Mouse (Mus musculus): ENCODE results near the gene Prune2. TPM values are rescaled to one million over a fixed set of nuclear protein-coding genes. Genes with fewer than 3 reads are reported as not detected.

Gene Prune2
- polyA plus RNA-seq, 1 experiment = 37.2 TPM

- no peak overlapping the region for H3K27ac ChIP-seq (ENCODE audit: insufficient read depth, low read length)
- H3K4me3 ChIP-seq (ENCODE audit: insufficient read depth, low read length) = no peak overlapping the region
- no peak for TF ChIP-seq POLR2A (IDR thresholded peaks at IDR 0.05; ENCODE audit: extremely low read depth, insufficient read depth, low read length)
- TF ChIP-seq CTCF (IDR thresholded peaks at IDR 0.05; ENCODE audit: extremely low read depth, insufficient read depth, low read length) = no peak
- H3K4me1 ChIP-seq (ENCODE audit: control insufficient read depth, insufficient read depth, low read length) = no peaks in the 10 kb centered on the region
These were observed 300.9 kb downstream of the Prune2 start for GRCm38 (mm10) chr19:17256867-17257266.

- H3K4me1 ChIP-seq (ENCODE audit: control insufficient read depth, insufficient read depth, low read length) = no peaks in the 10 kb centered on the region
- H3K4me3 ChIP-seq (ENCODE audit: insufficient read depth, low read length) = no peak overlapping the region
- TF ChIP-seq POLR2A (IDR thresholded peaks at IDR 0.05; ENCODE audit: extremely low read depth, insufficient read depth, low read length) (no peak), CTCF (IDR thresholded peaks at IDR 0.05; ENCODE audit: extremely low read depth, insufficient read depth, low read length) (no peak)
- no peak overlapping the region for H3K27ac ChIP-seq (ENCODE audit: insufficient read depth, low read length)
These were observed 307.3 kb downstream of the Prune2 start for GRCm38 (mm10) chr19:17263181-17263580.

GRCm38 (mm10) chr19:17263679-17264370, 307.9 kb downstream of the Prune2 start:
- Histone ChIP-seq H3K4me1 (ENCODE audit: control insufficient read depth, insufficient read depth, low read length) (no peaks in the 10 kb centered on the region), H3K4me3 (ENCODE audit: insufficient read depth, low read length) (no peak overlapping the region), H3K27ac (ENCODE audit: insufficient read depth, low read length) (no peak overlapping the region)
- no peak for TF ChIP-seq CTCF (IDR thresholded peaks at IDR 0.05; ENCODE audit: extremely low read depth, insufficient read depth, low read length)
- no peak for TF ChIP-seq POLR2A (IDR thresholded peaks at IDR 0.05; ENCODE audit: extremely low read depth, insufficient read depth, low read length)

- TF ChIP-seq CTCF (IDR thresholded peaks at IDR 0.05; ENCODE audit: extremely low read depth, insufficient read depth, low read length) (no peak), POLR2A (IDR thresholded peaks at IDR 0.05; ENCODE audit: extremely low read depth, insufficient read depth, low read length) (no peak)
- Histone ChIP-seq H3K4me3 (ENCODE audit: insufficient read depth, low read length) (no peak overlapping the region), H3K27ac (ENCODE audit: insufficient read depth, low read length) (no peak overlapping the region), H3K4me1 (ENCODE audit: control insufficient read depth, insufficient read depth, low read length) (no peaks in the 10 kb centered on the region)
These were observed 308.7 kb downstream of the Prune2 start for GRCm38 (mm10) chr19:17264481-17265196.

- Histone ChIP-seq H3K4me3 (ENCODE audit: insufficient read depth, low read length) (no peak overlapping the region), H3K27ac (ENCODE audit: insufficient read depth, low read length) (no peak overlapping the region), H3K4me1 (ENCODE audit: control insufficient read depth, insufficient read depth, low read length) (no peaks in the 10 kb centered on the region)
- TF ChIP-seq POLR2A (IDR thresholded peaks at IDR 0.05; ENCODE audit: extremely low read depth, insufficient read depth, low read length) = no peak
- TF ChIP-seq CTCF (IDR thresholded peaks at IDR 0.05; ENCODE audit: extremely low read depth, insufficient read depth, low read length) = no peak
These were observed 312.8 kb downstream of the Prune2 start for GRCm38 (mm10) chr19:17268669-17269068.

GRCm38 (mm10) chr19:17271179-17271622, 315.3 kb downstream of the Prune2 start:
- no peak overlapping the region for H3K27ac ChIP-seq (ENCODE audit: insufficient read depth, low read length)

GRCm38 (mm10) chr19:17272988-17273387, 317.1 kb downstream of the Prune2 start:
- Histone ChIP-seq H3K27ac (ENCODE audit: insufficient read depth, low read length) (no peak overlapping the region), H3K4me1 (ENCODE audit: control insufficient read depth, insufficient read depth, low read length) (no peaks in the 10 kb centered on the region), H3K4me3 (ENCODE audit: insufficient read depth, low read length) (no peak overlapping the region)
- no peak for TF ChIP-seq CTCF (IDR thresholded peaks at IDR 0.05; ENCODE audit: extremely low read depth, insufficient read depth, low read length)

More at GRCm38 (mm10) chr19:17271179-17271622, 315.3 kb downstream of the Prune2 start:
- H3K4me3 ChIP-seq (ENCODE audit: insufficient read depth, low read length) = no peak overlapping the region
- H3K4me1 ChIP-seq (ENCODE audit: control insufficient read depth, insufficient read depth, low read length) = no peaks in the 10 kb centered on the region
- no peak for TF ChIP-seq POLR2A (IDR thresholded peaks at IDR 0.05; ENCODE audit: extremely low read depth, insufficient read depth, low read length)
- no peak for TF ChIP-seq CTCF (IDR thresholded peaks at IDR 0.05; ENCODE audit: extremely low read depth, insufficient read depth, low read length)

Other genes with a start within 250 kb of the Prune2 start
- 47.1 and 50.8 TPM in 2 replicates for gene Vps13a, start 175.2 kb upstream of the Prune2 start, polyA plus RNA-seq (2012; rRNA removed)
- gene Foxb2, start 82.3 kb upstream of the Prune2 start, polyA plus RNA-seq (2012; rRNA removed) = not detected in 2 replicates